Mouse (Mus musculus) MEL (cell line): Measurements from ENCODE around the gene Rcan1. TPM values are rescaled to one million over a fixed set of nuclear protein-coding genes. Genes with fewer than 3 reads are reported as not detected.

Source experiments
- DNase-seq: peaks from one replicate; pipeline ENCODE4 v3.0.0; 2011; ENCODE audit warnings: low read depth, low spot score
- H3K27ac ChIP-seq: 2 replicates; pipeline ENCODE4 v1.5.1; 2012; ENCODE audit warnings: low read depth, mild to moderate bottlenecking, control low read depth, low read length, moderate library complexity; ENCODE audit not compliant: control insufficient read depth
- H3K27me3 ChIP-seq, 2 experiments: fragments of 150-350 bp in 1 of 2; sonication (generic) in 1 of 2; 2 replicates each; pipeline ENCODE4 v1.6.1; 2012; ENCODE audit warnings: low read length in 2 of 2, mild to moderate bottlenecking in 2 of 2, improper control_type of control experiment in 1 of 2, moderate library complexity in 1 of 2; ENCODE audit not compliant: insufficient read depth in 2 of 2, control insufficient read depth in 1 of 2
- H3K36me3 ChIP-seq, 2 experiments: 2 replicates each; pipeline ENCODE4 v1.6.1; 2012 to 2014; ENCODE audit warnings: low read length in 2 of 2, improper control_type of control experiment in 1 of 2, inconsistent platforms in 1 of 2, mild to moderate bottlenecking in 1 of 2; ENCODE audit not compliant: insufficient read depth in 2 of 2, control insufficient read depth in 1 of 2
- H3K4me1 ChIP-seq, 2 experiments: fragments of 150-350 bp in 1 of 2; sonication (generic) in 1 of 2; 2 replicates each; pipeline ENCODE4 v1.6.1; 2012; ENCODE audit warnings: low read length in 2 of 2, improper control_type of control experiment in 1 of 2, mild to moderate bottlenecking in 1 of 2; ENCODE audit not compliant: insufficient read depth in 2 of 2, control insufficient read depth in 1 of 2
- H3K4me3 ChIP-seq, 2 experiments: fragments of 150-350 bp in 1 of 2; sonication (generic) in 1 of 2; 2 replicates each; pipeline ENCODE4 v1.5.1; 2012; ENCODE audit warnings: low read depth in 2 of 2, low read length in 2 of 2, mild to moderate bottlenecking in 2 of 2, moderate library complexity in 2 of 2, control low read depth in 1 of 2, improper control_type of control experiment in 1 of 2; ENCODE audit not compliant: control insufficient read depth in 1 of 2, insufficient read depth in 1 of 2
- H3K79me2 ChIP-seq: 2 replicates; pipeline ENCODE4 v1.6.1; 2012; ENCODE audit warnings: mild to moderate bottlenecking, low read length, moderate library complexity; ENCODE audit not compliant: control insufficient read depth, poor library complexity, insufficient read depth
- H3K9ac ChIP-seq: 2 replicates; pipeline ENCODE4 v1.6.1; 2012; ENCODE audit warnings: low read depth, mild to moderate bottlenecking, control low read depth, low read length, moderate library complexity; ENCODE audit not compliant: control insufficient read depth, poor library complexity, severe bottlenecking
- H3K9me3 ChIP-seq: fragments of 150-350 bp; sonication (generic); replicated peaks from 2 replicates; pipeline ENCODE4 v1.6.1; 2012; ENCODE audit warnings: mild to moderate bottlenecking, low read length, improper control_type of control experiment, moderate library complexity; ENCODE audit not compliant: insufficient read depth
- BHLHE40 ChIP-seq: IDR thresholded peaks from 2 replicates; pipeline ENCODE4 v1.6.1; 2012; ENCODE audit warnings: low read depth, mild to moderate bottlenecking, inconsistent platforms, low read length, improper control_type of control experiment, borderline replicate concordance
- CHD2 ChIP-seq: IDR thresholded peaks from 2 replicates; pipeline ENCODE4 v1.6.1; 2011; ENCODE audit warnings: low read length, improper control_type of control experiment
- CTCF ChIP-seq, 3 experiments: IDR thresholded peaks in 2 of 3; conservative IDR thresholded peaks in 1 of 3; 2 replicates each; pipeline ENCODE4 v1.5.1; 2011 to 2012; ENCODE audit warnings: low read length in 3 of 3, low read depth in 2 of 3, mild to moderate bottlenecking in 2 of 3, improper control_type of control experiment in 1 of 3, inconsistent platforms in 1 of 3, mixed read lengths in 1 of 3, moderate library complexity in 1 of 3; ENCODE audit not compliant: control insufficient read depth in 1 of 3, insufficient read depth in 1 of 3, poor library complexity in 1 of 3, severe bottlenecking in 1 of 3
- E2F4 ChIP-seq: IDR thresholded peaks from 2 replicates; pipeline ENCODE4 v1.6.1; 2011; ENCODE audit warnings: low read depth, low read length, improper control_type of control experiment, borderline replicate concordance
- EP300 ChIP-seq, 2 experiments: IDR thresholded peaks; 2 replicates each; pipeline ENCODE4 v1.6.1; 2011; ENCODE audit warnings: improper control_type of control experiment in 2 of 2, low read length in 2 of 2, low read depth in 1 of 2, mild to moderate bottlenecking in 1 of 2
- GABPA ChIP-seq: IDR thresholded peaks from 2 replicates; pipeline ENCODE4 v1.6.1; 2012; ENCODE audit warnings: low read depth, mild to moderate bottlenecking, inconsistent platforms, low read length, improper control_type of control experiment, moderate library complexity
- GATA1 ChIP-seq: IDR thresholded peaks from 2 replicates; pipeline ENCODE4 v1.6.1; 2011; ENCODE audit warnings: low read depth, low read length, improper control_type of control experiment
- HCFC1 ChIP-seq: IDR thresholded peaks from 2 replicates; pipeline ENCODE4 v1.6.1; 2012; ENCODE audit warnings: low read depth, mild to moderate bottlenecking, inconsistent platforms, low read length, improper control_type of control experiment, moderate library complexity
- JUND ChIP-seq: IDR thresholded peaks from 2 replicates; pipeline ENCODE4 v1.6.1; 2011; ENCODE audit warnings: low read depth, mild to moderate bottlenecking, improper control_type of control experiment, low read length
- KAT2A ChIP-seq: conservative IDR thresholded peaks from 2 replicates; pipeline ENCODE4 v1.6.1; 2012; ENCODE audit warnings: low read depth, low read length, improper control_type of control experiment, inconsistent platforms
- MAX ChIP-seq: IDR thresholded peaks from 2 replicates; pipeline ENCODE4 v1.6.1; 2011; ENCODE audit warnings: low read length, improper control_type of control experiment
- MAZ ChIP-seq: IDR thresholded peaks from 2 replicates; pipeline ENCODE4 v1.6.1; 2012; ENCODE audit warnings: low read depth, mild to moderate bottlenecking, inconsistent platforms, low read length, improper control_type of control experiment
- MEF2A ChIP-seq: IDR thresholded peaks from 2 replicates; pipeline ENCODE4 v1.6.1; 2014; ENCODE audit warnings: low read depth, mild to moderate bottlenecking, inconsistent platforms, low read length, improper control_type of control experiment; ENCODE audit not compliant: poor library complexity, insufficient replicate concordance, severe bottlenecking; ENCODE audit errors: extremely low read depth
- MXI1 ChIP-seq: IDR thresholded peaks from 2 replicates; pipeline ENCODE4 v1.6.1; 2011; ENCODE audit warnings: mild to moderate bottlenecking, low read depth, low read length, improper control_type of control experiment
- MYB ChIP-seq: IDR thresholded peaks from 2 replicates; pipeline ENCODE4 v1.6.1; 2011; ENCODE audit warnings: mild to moderate bottlenecking, low read depth, low read length, improper control_type of control experiment
- NRF1 ChIP-seq: IDR thresholded peaks from 2 replicates; pipeline ENCODE4 v1.6.1; 2014; ENCODE audit warnings: low read depth, mild to moderate bottlenecking, inconsistent platforms, low read length, improper control_type of control experiment, moderate library complexity; ENCODE audit not compliant: poor library complexity, insufficient read depth, severe bottlenecking
- POLR2A ChIP-seq, 2 experiments: IDR thresholded peaks; 2 replicates each; pipeline ENCODE4 v1.6.1; 2011 to 2012; ENCODE audit warnings: low read length in 2 of 2, mild to moderate bottlenecking in 2 of 2, control low read depth in 1 of 2, improper control_type of control experiment in 1 of 2, low read depth in 1 of 2, moderate library complexity in 1 of 2; ENCODE audit not compliant: control insufficient read depth in 1 of 2, insufficient read depth in 1 of 2, poor library complexity in 1 of 2
- POLR2AphosphoS2 ChIP-seq: IDR thresholded peaks from 2 replicates; pipeline ENCODE4 v1.6.1; 2011; ENCODE audit warnings: low read length, improper control_type of control experiment
- POLR2AphosphoS5 ChIP-seq: IDR thresholded peaks from 2 replicates; pipeline ENCODE4 v1.6.1; 2012; ENCODE audit warnings: low read depth, borderline replicate concordance, mild to moderate bottlenecking, inconsistent platforms, low read length, moderate library complexity, mixed read lengths
- RAD21 ChIP-seq: IDR thresholded peaks from 2 replicates; pipeline ENCODE4 v1.6.1; 2011; ENCODE audit warnings: mild to moderate bottlenecking, low read depth, low read length, improper control_type of control experiment
- SMC3 ChIP-seq: IDR thresholded peaks from 2 replicates; pipeline ENCODE4 v1.6.1; 2011; ENCODE audit warnings: low read depth, low read length, improper control_type of control experiment
- TBP ChIP-seq: IDR thresholded peaks from 2 replicates; pipeline ENCODE4 v1.8.0; 2011; ENCODE audit warnings: low read depth, low read length, improper control_type of control experiment
- TCF12 ChIP-seq: IDR thresholded peaks from 2 replicates; pipeline ENCODE4 v1.6.1; 2014; ENCODE audit warnings: low read depth, mild to moderate bottlenecking, inconsistent platforms, low read length, improper control_type of control experiment, moderate library complexity
- UBTF ChIP-seq: IDR thresholded peaks from 2 replicates; pipeline ENCODE4 v1.6.1; 2012; ENCODE audit warnings: low read depth, mild to moderate bottlenecking, inconsistent platforms, low read length, improper control_type of control experiment, moderate library complexity, borderline replicate concordance; ENCODE audit not compliant: insufficient read depth
- USF1 ChIP-seq: IDR thresholded peaks from 2 replicates; pipeline ENCODE4 v1.6.1; 2014; ENCODE audit warnings: low read depth, mild to moderate bottlenecking, inconsistent platforms, low read length, improper control_type of control experiment, moderate library complexity
- USF2 ChIP-seq, 2 experiments: IDR thresholded peaks; 2 replicates each; pipeline ENCODE4 v1.6.1; 2011 to 2012; ENCODE audit warnings: improper control_type of control experiment in 2 of 2, low read length in 2 of 2, borderline replicate concordance in 1 of 2, inconsistent platforms in 1 of 2, low read depth in 1 of 2, mild to moderate bottlenecking in 1 of 2; ENCODE audit not compliant: insufficient read depth in 1 of 2
- ZC3H11A ChIP-seq: IDR thresholded peaks from 2 replicates; pipeline ENCODE4 v1.6.1; 2012; ENCODE audit warnings: low read depth, mild to moderate bottlenecking, inconsistent platforms, low read length, improper control_type of control experiment
- ZNF384 ChIP-seq: IDR thresholded peaks from 2 replicates; pipeline ENCODE4 v1.6.1; 2012; ENCODE audit warnings: low read depth, mild to moderate bottlenecking, inconsistent platforms, low read length, improper control_type of control experiment
- polyA plus RNA-seq, 2 experiments: library from polyadenylated mRNA; stranded (reverse) in 1 of 2; unstranded in 1 of 2; fragments of >175 nt in 1 of 2; fragments of >200 nt in 1 of 2; gene quantifications; 2 replicates each; pipeline versions ENCODE4 v1.2.1 to v1.2.4; 2012; ENCODE audit warnings: low replicate concordance in 2 of 2, low read depth in 1 of 2; ENCODE audit not compliant: insufficient read length in 2 of 2, insufficient read depth in 1 of 2, missing spikeins in 1 of 2
- total RNA-seq: library from RNA; depleted of rRNA; stranded (reverse); fragments of 300-350 nt; gene quantifications from 2 replicates; pipeline ENCODE4 v1.2.3, GENCODE M21; 2012; rRNA removed

Gene Rcan1
- 7.5 and 9.5 TPM in 2 replicates for total RNA-seq
- 10 to 100 TPM in 1 of 2 experiments, not detected in 1; 14.6 TPM for polyA plus RNA-seq

- H3K9me3 ChIP-seq: no peaks in the 10 kb centered on the region
- no peak within 1 kb of the TSS for H3K27ac ChIP-seq
- no peak within 1 kb of the TSS for H3K9ac ChIP-seq
- H3K4me1 ChIP-seq: peaks cover 0 to 11% of the 10 kb centered on the region in 2 experiments; a peak in 2 of 4 replicates
- H3K27me3 ChIP-seq: no peaks in the 10 kb centered on the region; a peak in 1 of 4 replicates
- no peak within 1 kb of the TSS for H3K4me3 ChIP-seq
- no peaks in the 10 kb centered on the region; the same call in 1 of the 2 replicates for H3K79me2 ChIP-seq
- TF ChIP-seq ZNF384: no peak
- TF ChIP-seq MAZ: no peak
- no peak for TF ChIP-seq NRF1
- TF ChIP-seq POLR2AphosphoS2: no peak
- no peak for TF ChIP-seq RAD21
- TF ChIP-seq POLR2A (IDR thresholded peaks at IDR 0.05; ENCODE audit: control insufficient read depth in 1 of 2, insufficient read depth in 1 of 2, low read depth in 1 of 2, low read length in 2 of 2, poor library complexity in 1 of 2): no peak
- TF ChIP-seq BHLHE40: no peak
- H3K36me3 ChIP-seq: peaks cover 0 to 5% of the 10 kb centered on the region in 2 experiments; a peak in 2 of 4 replicates
- DNase-seq: no peak
These were observed at the start of gene Rcan1 for GRCm38 (mm10) chr16:92470706-92471105. Rcan1 (minus strand) TSS chr16:92470867.

- Histone ChIP-seq H3K27me3 (no peaks in the 10 kb centered on the region), H3K9me3 (no peaks in the 10 kb centered on the region), H3K9ac (no peak overlapping the region), H3K4me1 (0 out of 4 replicates have a peak, but pooled peaks cover 0 to 4% of the 10 kb centered on the region in 2 experiments), H3K27ac (no peak overlapping the region), H3K36me3 (no peaks in the 10 kb centered on the region), H3K79me2 (no peaks in the 10 kb centered on the region), H3K4me3 (no peak overlapping the region)
- DNase-seq: peak; percentile 69
- TF ChIP-seq KAT2A (no peak), POLR2A (IDR thresholded peaks at IDR 0.05; ENCODE audit: control insufficient read depth in 1 of 2, insufficient read depth in 1 of 2, low read depth in 1 of 2, low read length in 2 of 2, poor library complexity in 1 of 2) (no peak), UBTF (no peak), TBP (no peak), CHD2 (no peak), MEF2A (no peak), MYB (no peak), SMC3 (peak; percentile 89), MAZ (no peak), MAX (no peak), TCF12 (no peak), EP300 (IDR thresholded peaks at IDR 0.05; ENCODE audit: low read depth in 1 of 2, low read length in 2 of 2) (no peak), POLR2AphosphoS5 (no peak), CTCF (IDR thresholded peaks at IDR 0.05 in 2 of 3, conservative IDR thresholded peaks at IDR 0.05 in 1 of 3; ENCODE audit: control insufficient read depth in 1 of 3, insufficient read depth in 1 of 3, low read depth in 2 of 3, low read length in 3 of 3, poor library complexity in 1 of 3, severe bottlenecking in 1 of 3) (peak; percentile 74 to 83 (median 81)), ZC3H11A (peak; percentile 85), USF1 (no peak), HCFC1 (no peak), POLR2AphosphoS2 (no peak), MXI1 (no peak), BHLHE40 (no peak), JUND (no peak), NRF1 (no peak), GATA1 (no peak), E2F4 (no peak), GABPA (no peak), USF2 (IDR thresholded peaks at IDR 0.05; ENCODE audit: borderline replicate concordance in 1 of 2, insufficient read depth in 1 of 2, low read depth in 1 of 2, low read length in 2 of 2) (no peak)
These were observed 49.3 kb upstream of the Rcan1 start for GRCm38 (mm10) chr16:92519820-92520492.
